Mouse (Mus musculus) lung, adult 2 months (tissue): Measurements from ENCODE around the gene Hlx.

Experiments
- CTCF ChIP-seq: fragments of 200-500 bp; IDR thresholded peaks from 2 replicates; pipeline ENCODE4 v1.5.1; 2011; ENCODE audit warnings: mild to moderate bottlenecking, low read length, control low read depth; ENCODE audit not compliant: insufficient read depth
- POLR2A ChIP-seq: fragments of 200-500 bp; IDR thresholded peaks from 2 replicates; pipeline ENCODE4 v1.6.1; 2011; ENCODE audit warnings: low read depth, mild to moderate bottlenecking, control low read depth, low read length, borderline replicate concordance; ENCODE audit errors: extremely low read depth

DNA sequence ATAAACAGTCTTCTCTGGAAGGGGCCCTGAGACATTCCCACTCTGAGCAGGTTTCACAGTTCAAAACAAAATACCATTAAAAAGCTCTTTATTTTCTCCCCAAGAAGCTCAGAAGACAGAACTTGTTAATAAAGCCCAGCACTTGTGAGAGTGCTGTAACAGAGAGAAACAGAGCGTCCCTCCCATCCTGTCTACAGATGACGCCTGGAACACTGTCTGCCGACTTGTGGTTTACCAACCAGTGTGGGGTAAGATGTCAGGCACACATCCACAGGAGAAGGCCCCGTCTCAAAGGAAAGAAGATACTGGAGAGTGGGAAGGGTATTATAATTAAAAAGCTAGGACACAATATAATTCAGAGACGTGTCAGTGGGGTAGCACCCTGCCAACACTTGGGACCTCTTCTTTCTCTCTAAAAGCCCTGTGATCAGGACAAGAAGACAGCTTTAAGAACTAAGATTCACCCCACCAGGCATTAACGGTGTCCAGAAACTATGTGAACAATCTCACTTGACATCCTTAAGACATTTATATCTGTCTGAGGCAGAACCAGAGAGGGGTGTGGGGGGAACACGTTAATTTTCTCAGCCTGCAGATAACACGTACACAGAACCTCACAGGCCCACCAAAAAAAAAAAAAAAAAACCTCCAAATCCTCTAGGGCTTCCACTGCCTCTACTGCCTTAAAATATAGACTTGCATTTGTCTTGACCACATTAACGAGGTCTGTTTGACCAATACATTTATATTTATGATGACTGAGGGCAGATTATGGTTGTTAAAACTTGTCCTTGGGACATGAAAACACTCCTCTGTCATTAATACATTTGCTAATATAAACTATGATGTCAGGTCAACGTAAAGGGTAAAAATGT lies 49.1 kb upstream of the Hlx start:
- no peak for TF ChIP-seq CTCF
- TF ChIP-seq POLR2A: no peak
